Mouse (Mus musculus): ENCODE measurements around the gene Sympk. TPM values are rescaled to one million over a fixed set of nuclear protein-coding genes. Genes with fewer than 3 reads are reported as not detected.

The Sympk gene
- total RNA-seq (2021), result 10 to 100 TPM; 85.2 to 86.8 TPM

DNA sequence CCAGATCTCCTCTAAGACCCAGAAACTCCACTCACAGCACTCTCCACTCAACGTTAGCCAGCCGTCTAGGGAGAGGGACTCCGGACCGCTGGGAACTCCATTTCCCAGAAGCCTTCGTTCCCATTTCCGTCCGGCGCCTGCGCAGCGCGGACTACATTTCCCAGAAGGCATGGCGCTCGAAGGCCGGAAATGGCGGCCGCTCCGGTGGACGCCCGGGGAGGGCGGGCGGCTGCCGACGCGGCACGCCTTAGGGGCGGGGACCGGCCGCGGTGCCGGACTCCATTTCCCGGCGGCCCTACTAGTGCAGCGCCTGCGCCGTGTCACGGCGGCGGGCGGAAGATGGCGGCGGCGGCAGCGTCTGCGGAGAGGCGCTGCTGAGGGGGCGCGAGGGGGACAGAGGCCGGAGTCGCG is at the start of gene Sympk:
TSS of gene Sympk (plus strand) at position 282 of the 411 bp plus-strand sequence.
- intact Hi-C loops (cut with DNase I), result loop anchor here (2.0 kb wide), 1 partner anchor 95 kb away; the partner anchor contains the start of genes Fbxo46 and Gm4969
- DNase-seq, result peak; percentile 93

DNA sequence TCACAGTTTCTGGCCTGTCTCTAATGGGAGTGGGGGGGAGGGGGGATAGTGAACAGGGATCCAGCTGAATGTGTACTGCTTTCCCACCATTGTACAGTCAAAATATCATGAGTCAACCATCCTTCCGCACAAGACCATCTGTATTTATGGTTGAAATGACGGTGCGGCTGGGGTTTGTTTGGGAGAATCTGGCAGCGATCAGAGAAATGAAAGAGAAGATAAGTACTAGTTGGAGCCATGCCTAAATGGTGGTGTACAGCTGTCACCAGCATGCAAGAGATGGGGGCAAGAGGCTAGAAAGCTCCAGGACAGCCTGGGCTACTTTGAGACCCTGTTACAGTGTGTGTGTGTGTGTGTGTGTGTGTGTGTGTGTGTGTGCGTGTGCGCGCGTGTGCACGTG is 45.8 kb upstream of the Sympk start:
- intact Hi-C loops (cut with DNase I), result no loop called here

DNA sequence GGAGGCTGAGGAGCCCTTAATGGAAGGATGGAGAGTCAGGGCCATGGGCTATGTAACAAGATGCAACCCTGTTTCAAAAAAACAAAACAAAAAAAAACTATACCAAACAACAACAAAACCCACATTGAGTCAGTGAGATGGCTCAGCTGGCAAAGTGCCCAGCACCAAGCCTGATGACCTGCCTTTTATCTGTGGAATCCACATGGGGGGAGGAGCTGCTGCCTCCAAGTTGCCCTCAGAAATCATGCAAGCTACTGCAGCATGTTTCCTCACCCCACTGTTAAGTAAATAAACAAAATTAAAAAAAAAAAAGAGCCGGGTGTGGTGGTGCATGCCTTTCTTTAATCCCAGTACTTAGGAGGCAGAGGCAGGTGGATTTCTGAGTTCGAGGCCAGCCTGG is 37.7 kb upstream of the Sympk start:
- intact Hi-C loops (cut with DNase I), result no loop called here

More for the DNA sequence above, 45.8 kb upstream of the Sympk start:
- DNase-seq, result no peak

DNA sequence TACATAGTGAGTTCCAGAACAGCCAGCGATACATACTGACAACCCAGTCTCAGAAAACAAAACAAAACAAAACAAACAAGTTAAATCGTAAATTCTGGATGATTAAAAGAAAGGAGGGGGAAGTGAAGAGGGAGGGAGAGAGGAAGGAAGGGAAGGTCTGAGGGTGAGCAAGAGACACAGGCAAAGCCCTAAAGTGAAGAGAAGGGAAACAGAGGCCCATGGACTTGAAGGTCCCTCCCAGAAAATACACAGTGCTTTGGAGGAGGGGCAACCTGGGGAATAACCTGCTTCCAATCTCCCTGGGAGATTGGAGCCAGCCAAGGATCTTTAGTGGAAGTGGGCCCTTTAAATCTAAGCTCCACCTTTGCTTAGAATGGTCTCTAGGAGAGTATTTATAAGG is 37.1 kb upstream of the Sympk start, which contains the start of gene Nanos2:
TSS of gene Nanos2 (plus strand) at position 301 of the 400 bp plus-strand sequence.
- intact Hi-C loops (cut with DNase I), result no loop called here
- no peak for DNase-seq

More for the DNA sequence above, 37.7 kb upstream of the Sympk start:
- DNase-seq, result no peak

DNA sequence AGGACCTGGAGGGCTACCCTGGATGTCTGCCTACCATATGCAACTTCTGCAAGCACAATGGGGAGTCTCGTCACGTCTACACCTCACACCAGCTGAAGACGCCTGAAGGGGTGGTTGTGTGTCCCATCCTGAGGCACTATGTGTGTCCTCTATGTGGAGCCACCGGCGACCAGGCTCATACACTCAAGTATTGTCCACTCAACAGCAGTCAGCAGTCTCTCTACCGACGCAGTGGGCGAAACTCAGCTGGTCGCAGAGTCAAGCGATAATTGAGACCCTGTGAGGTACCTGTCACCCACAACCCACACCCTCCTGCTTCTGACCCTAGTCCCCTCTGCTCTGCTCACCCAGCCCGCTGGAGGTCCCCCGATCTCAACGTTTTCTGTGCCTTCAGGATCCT is 36.4 kb upstream of the Sympk start:
- no peak for DNase-seq
- intact Hi-C loops (cut with DNase I), result no loop called here

DNA sequence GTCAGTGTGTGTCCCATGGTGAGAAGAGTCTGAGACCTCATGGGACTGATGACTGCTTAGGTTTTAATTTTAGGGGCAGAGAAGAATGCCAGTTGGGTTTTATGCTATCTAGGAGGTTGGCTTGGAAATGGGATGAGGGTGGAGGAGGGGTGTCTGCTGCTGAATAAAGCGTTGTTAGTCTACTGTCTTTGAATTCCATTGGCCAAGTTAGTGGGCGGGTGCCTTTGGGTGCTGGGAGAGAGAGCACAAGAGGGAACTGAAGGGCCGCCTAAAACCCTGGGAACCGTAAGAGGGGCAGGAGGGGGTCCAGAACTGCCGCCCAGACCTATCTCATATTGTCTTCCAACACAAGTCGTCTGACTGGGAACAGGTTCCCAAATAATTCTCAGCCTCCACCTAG is 35.4 kb upstream of the Sympk start:
- DNase-seq, result no peak
- intact Hi-C loops (cut with DNase I), result no loop called here

DNA sequence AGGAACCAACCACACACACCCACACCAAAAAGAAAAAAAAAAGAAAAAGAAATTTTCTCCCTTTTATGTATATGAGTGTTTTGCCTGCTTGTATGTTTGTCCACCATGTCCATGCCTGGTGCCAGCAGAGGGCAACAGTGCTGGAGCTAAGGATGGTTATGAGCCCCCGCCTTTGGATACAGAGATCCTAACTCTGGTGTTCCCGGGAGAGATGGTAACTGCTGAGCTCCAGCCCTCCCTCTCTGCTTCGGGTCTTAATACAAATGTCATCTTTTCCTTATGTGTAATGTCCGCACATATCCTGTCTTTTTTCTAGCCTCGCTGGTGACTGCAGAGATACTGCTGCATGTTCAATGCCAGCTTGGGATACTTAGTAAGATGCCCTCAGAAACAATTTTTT is 34.2 kb upstream of the Sympk start:
- no peak for DNase-seq
- intact Hi-C loops (cut with DNase I), result no loop called here

DNA sequence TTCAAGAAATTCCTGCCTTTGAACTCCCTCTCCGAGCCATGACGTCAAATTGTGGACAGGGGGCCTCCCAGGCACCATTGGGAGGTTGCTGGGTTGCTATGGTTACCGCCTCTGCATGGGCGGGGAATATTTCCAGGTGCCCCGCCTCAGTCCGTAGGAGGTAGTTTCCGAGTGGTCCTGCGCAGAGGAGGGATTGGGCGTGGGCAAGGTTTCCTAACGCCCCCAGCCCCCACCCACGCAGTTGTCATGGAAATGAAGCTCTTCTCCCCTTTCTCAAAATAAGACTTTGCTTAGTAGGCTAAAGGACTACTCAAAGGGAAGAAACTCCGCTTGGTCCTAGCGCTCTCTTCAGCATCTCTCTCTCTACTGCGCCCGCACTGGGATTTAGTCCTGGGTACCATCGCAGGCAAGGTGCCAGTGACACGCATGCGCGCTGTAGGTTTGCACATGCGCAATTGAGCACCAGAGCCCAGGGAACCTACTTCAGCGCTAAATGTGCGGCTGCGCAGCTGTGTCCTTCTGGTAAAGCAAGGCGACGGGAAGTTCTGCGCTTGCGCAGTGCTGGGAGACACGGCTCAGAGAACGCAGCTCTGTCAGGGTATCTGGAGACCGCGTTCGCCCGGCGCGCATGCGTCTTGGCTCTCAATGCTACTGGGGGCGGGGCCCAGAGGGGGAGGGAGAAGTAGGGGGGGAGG is 33.4 kb upstream of the Sympk start, which contains the start of gene Mypop:
TSS of gene Mypop (plus strand) at position 645 of the 695 bp plus-strand sequence.
- intact Hi-C loops (cut with DNase I), result no loop called here
- peak; percentile 98 to 99 for DNase-seq

DNA sequence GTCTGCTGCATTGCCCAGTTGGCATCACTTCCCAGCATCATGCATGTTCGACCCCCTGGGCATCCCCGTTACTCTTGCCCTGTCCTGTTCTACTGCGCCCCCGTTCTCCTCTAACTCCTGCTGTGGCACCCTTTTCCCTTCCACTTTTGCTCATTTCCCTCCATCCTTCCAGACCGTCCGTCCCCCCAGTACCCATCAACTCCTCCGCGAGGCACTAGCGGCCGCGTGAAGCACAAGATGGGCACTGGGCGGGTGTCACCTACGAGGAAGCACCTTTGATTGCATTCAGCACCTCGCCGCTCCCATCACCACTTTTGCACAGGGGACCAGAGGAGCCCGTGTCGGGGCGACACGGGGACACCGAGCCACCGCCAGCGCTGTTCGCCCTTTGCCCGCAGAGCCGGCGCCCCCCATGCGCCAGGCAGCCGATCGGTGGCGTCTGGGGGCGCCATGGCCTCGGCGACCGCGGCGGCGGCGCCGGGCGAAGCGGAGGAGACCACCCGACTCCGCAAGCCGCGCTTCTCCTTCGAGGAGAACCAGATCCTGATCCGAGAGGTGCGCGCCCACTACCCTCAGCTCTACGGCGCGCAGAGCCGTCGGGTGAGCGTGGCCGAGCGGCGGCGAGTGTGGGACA is 32.4 kb upstream of the Sympk start:
- intact Hi-C loops (cut with DNase I), result no loop called here
- peak; percentile 34 to 42 for DNase-seq

DNA sequence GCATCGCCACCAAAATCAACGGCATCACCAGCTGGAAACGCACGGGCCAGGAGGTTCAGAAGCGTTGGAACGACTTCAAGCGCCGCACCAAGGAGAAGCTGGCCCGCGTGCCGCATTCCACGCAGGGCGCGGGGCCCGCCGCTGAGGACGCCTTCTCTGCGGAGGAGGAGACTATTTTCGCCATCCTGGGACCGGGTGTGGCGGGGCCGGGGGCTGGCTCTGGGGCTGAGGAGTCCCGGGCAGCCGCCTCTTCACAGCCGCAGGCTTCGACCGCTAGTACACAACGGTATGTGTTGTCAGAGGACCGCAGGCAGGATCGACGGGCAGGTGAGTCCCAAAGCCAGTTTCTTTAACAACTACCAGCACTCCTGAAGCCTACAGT is 31.9 kb upstream of the Sympk start:
- intact Hi-C loops (cut with DNase I), result no loop called here
- DNase-seq, result peak; percentile 42 to 45

DNA sequence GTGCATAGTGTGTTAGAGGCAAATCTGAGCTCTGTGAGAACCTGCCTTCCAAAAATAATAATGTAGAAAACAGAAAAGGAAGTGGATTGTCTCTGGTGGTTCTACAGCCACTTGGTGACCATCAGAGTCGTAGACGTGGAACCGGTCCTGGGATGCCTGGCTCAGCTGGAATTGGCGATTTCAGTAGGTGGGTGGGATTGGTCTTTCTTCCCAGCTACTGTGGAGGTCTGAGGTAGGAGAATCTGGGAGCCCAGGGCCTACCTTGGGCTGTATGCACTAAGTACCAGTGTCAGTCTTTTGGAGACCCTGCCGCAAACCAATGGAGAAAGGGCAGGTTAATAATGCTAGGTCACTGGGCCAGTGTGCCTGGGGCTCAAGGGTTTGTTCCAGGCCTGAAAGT is 31.1 kb upstream of the Sympk start:
- intact Hi-C loops (cut with DNase I), result no loop called here
- DNase-seq, result no peak

DNA sequence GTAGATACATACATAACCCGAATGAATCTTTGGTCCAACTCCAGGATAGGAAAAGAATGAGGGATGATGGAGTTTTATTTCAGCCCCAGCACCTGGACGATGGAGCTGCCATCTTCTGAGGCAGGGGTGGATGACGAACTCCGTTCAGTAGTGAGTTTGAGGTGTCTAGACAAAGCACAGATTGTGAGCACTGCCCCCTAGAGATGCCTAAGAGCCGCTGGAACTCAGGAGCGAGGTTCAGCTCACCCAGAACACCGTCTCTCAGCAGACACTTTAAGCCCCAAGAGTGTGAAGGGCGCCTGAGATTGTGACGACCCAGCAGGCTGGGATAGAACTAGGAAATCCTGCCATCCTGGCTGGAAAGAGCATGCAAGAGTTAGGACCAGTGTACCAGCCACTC is 25.3 kb upstream of the Sympk start:
- intact Hi-C loops (cut with DNase I), result no loop called here
- DNase-seq, result no peak

DNA sequence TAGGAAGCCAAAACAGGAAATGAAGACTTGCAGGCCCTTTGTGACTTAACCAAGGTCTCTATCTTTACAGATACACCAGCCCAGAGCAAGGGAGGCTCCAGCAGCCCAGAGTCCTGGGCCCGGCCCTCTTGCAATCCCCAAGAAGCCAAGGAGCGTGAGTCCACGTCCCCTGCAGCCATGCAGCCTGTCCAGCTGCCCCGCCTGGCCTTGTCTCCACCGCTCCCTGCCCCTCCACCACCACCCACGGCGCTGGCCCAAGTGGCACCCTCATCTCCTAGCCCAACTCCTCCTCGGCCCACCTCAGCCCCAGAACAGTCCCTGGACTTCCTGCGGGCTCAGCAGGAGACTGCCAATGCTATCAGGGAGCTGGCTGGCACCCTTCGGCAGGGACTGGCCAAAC is 23.8 kb upstream of the Sympk start:
- intact Hi-C loops (cut with DNase I), result loop anchor here (10.0 kb wide), 1 partner anchor 106 kb away; no protein-coding TSS in a partner anchor
- DNase-seq, result no peak

DNA sequence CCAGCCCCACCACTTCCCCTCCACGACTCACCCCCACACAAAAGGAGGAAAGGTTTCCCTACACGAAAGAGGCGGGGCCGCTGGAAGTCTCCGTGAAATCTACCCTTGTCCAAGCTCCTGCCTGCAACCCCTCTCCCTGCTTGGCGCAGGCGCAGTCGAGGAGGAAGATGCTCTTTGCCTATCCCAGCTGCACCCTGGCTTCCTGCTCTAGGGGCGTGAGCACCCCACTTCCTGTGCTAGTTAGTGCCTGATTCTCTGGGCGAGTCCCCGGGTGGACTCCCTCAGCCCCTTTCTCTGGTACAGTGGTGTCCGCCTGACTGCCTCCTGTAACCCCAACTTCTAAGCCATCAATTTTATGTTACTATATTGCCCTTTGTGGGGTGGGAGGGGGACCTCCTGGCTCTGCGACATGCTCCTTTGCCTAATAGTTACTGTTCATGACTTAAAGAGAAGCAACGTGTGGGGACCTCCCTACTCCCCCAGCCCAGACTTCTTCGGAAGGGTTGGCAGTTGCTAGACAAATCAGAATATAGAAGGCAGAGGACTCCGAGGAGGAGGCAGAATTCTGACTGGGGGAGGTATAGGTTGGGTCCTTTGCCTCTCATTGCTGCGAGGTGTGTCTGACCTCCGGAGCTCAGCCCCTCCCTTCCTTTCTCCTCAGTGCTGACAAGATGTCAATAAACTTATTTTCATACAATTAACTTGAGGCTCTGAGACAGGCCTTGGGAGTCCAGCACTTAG is 22.9 kb upstream of the Sympk start:
- intact Hi-C loops (cut with DNase I), result loop anchor here (10.0 kb wide), 1 partner anchor 106 kb away; no protein-coding TSS in a partner anchor
- DNase-seq, result peak; percentile 73 to 79

DNA sequence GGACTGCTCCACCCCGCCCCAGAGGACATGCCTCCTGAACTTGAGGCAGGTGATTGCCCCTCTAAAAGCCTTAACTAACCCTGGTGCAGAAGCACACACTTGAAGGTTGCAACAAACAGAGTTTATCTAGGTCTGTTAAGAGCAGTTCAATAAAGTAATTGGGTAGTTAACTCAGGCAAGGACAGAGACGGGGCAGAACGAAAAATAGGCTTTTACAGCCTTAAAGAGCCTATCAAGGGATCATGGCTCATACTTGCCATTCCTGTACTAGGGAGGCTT is 22.4 kb upstream of the Sympk start:
- intact Hi-C loops (cut with DNase I), result loop anchor here (10.0 kb wide), 1 partner anchor 107 kb away; no protein-coding TSS in a partner anchor
- DNase-seq, result no peak

DNA sequence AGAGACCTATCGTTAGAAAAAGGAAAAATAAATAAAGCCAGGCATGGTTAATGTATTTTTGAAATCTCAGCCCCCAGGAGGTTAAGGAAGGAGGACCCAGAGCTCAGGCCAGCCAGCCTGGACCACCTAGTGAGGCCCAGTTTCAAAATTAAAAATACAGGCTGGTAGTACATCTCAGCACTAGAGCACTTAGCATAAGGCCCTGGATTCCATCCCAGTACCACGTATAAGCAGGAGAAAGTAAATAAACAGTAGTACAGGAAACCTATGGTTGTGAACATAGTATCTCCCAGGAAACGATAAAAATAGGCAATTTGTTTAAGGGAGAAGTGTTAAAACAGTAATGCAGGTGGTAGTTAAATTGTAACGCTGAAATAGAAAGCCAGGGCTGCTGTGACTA is 22.1 kb upstream of the Sympk start:
- DNase-seq, result no peak
- intact Hi-C loops (cut with DNase I), result loop anchor here (10.0 kb wide), 1 partner anchor 107 kb away; no protein-coding TSS in a partner anchor

DNA sequence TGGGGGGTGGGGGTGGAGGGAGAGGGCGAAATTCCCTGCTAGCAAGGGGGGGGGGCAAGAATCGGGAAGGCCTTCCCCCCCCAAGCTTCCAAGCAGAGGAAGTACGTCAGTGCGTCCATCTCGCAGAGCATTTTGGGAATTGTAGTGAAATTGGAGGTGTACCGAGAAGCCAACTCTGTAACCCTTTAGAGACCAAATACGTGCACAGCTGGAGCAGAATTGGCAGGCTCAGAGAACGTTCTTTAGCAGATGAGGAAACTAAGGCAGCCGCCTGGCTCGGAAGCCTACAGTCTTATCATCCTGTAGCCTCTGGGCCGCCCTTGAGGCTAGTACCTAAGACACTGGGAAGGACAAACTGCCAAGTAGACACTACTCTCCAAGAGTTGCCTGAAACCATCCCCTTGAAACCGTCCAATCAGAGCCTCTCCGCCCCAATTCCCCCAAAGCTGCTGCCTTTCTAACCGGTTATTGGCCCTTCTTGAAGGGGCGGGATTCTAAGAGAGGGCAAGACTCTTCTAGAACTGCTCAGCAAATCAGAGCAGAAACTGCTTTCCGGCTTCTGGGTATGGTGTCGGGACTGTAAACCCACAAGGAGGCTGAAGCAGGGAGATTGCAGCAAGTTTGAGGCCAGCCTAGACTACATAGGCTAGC is 21.2 kb upstream of the Sympk start:
- peak; percentile 75 to 82 for DNase-seq
- intact Hi-C loops (cut with DNase I), result loop anchor here (10.0 kb wide), 1 partner anchor 108 kb away; no protein-coding TSS in a partner anchor

DNA sequence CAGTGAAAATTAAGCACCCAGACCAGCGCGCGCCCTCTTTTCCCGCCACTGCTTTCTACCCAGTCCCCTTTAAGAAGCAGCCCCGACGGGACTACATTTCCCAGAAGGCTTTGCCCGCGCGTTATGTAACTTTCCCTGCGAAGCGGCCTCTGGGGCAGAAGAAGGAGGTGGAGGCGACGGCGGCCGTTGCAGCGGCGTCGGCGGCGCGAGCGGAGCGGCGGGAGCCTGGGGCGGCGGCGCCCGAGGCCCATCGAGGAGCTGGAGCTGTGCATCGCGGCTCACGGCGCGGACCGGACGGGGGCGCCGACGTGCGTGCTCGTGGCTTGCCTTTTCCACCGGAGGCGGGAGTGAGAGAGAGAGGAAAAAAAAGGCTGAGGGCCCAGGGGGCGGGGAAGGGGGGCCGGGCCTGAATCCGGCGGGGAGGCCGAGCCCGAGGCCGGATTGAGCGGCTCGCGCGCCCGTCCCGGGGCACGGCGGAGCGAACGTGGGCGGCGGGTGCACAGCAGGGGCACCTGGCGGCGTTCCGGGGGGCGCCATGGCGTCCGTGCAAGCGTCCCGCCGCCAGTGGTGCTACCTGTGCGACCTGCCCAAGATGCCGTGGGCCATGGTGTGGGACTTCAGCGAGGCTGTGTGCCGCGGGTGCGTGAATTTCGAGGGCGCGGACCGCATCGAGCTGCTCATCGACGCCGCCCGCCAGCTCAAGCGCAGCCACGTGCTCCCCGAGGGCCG is 20.1 kb upstream of the Sympk start, which contains the start of gene Irf2bp1:
TSS of gene Irf2bp1 (plus strand) at position 143 of the 729 bp plus-strand sequence.
- intact Hi-C loops (cut with DNase I), result loop anchor here (10.0 kb wide), 1 partner anchor 109 kb away; no protein-coding TSS in a partner anchor
- DNase-seq, result peak; percentile 93 to 96

DNA sequence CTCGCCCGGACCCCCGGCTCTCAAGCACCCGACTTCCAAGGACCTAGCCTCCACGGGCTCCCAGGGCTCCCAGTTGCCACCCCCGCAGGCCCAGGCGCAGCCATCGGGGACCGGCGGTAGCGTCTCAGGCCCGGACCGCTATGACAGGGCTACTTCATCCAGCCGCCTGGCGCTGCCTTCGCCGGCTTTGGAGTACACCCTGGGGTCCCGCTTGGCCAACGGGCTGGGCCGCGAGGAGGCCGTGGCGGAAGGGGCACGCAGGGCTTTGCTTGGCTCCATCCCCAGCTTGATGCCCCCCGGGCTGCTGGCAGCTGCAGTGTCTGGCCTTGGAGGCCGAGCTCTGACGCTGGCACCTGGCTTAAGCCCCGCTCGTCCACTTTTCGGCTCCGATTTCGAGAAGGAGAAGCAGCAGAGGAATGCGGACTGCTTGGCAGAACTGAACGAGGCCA is 19.5 kb upstream of the Sympk start:
- peak in 1 of 2 experiments; percentile 18 for DNase-seq
- intact Hi-C loops (cut with DNase I), result loop anchor here (10.0 kb wide), 1 partner anchor 110 kb away; no protein-coding TSS in a partner anchor
